Mouse (Mus musculus): ENCODE measurements around the gene Btn2a2. TPM values are rescaled to one million over a fixed set of nuclear protein-coding genes. Genes with fewer than 3 reads are reported as not detected.
A peak's percentile ranks its signal among the peaks of the same experiment; 100 is the strongest.

The Btn2a2 gene
- polyA plus RNA-seq, 1 experiment from 2014 or later = 0.07 TPM

- no peaks in the 10 kb centered on the region for H3K9me3 ChIP-seq (ENCODE audit: low read length)
- no peak within 1 kb of the TSS for H3K9ac ChIP-seq (replicated peaks; ENCODE audit: low read depth)
- H3K27ac ChIP-seq (ENCODE audit: low read length) = no peak within 1 kb of the TSS
- DNase-seq (ENCODE audit: low spot score) (no peak), ATAC-seq (no peak)
- WGBS = 2% methylated on average over 7 of the region's 7 CpGs
- peak within 1 kb of the TSS; percentile 44 for H3K4me3 ChIP-seq (ENCODE audit: low read depth, low read length)
- peaks cover 4% of the 10 kb centered on the region; the same call in 1 of the 2 replicates for H3K4me1 ChIP-seq (ENCODE audit: insufficient read depth, low read depth, low read length)
- H3K27me3 ChIP-seq (replicated peaks; ENCODE audit: insufficient read depth, low read length) = no peaks in the 10 kb centered on the region
- H3K4me2 ChIP-seq (replicated peaks; ENCODE audit: low read depth, low read length) = peak within 1 kb of the TSS; percentile 71
- TF ChIP-seq CTCF (IDR thresholded peaks at IDR 0.05) = no peak
- TF ChIP-seq EP300 (IDR thresholded peaks at IDR 0.05) = no peak
- no peaks in the 10 kb centered on the region for H3K36me3 ChIP-seq (ENCODE audit: insufficient read depth, low read length)
These were observed 23.0 kb downstream of the Btn2a2 start, which contains the start of gene Btn1a1 for GRCm38 (mm10) chr13:23465600-23466109. Btn1a1 (minus strand) TSS chr13:23465901.

DNA sequence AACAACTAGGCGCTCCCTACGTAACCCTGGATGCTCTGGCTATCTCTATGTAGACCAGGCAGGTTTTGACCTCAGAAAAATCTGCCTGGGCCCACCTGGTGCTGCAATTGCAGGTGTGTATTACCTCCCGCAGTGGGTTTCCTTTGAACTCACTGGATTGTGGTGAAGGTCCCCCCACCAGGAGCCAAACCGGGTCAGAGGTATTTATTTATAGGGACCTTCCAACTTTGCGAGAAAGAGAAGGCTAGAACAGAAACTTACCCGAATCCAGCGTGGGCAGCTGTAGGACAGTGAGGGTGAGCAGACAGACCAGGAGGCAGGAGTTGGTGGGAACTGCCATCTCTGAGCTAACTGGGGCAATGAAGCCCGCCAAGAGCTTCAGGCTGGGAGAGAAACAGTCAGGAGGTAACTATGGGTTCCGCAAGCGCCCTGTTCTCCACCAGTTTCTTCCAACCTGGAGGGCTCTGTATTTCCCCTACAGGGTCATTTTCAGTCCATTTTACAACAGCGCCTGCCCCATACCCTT is 23.8 kb downstream of the Btn2a2 start:
- Histone ChIP-seq H3K4me3 (ENCODE audit: low read depth, low read length) (peak overlapping the region; percentile 44), H3K9me3 (ENCODE audit: low read length) (no peaks in the 10 kb centered on the region), H3K4me2 (replicated peaks; ENCODE audit: low read depth, low read length) (peak overlapping the region; percentile 71), H3K36me3 (ENCODE audit: insufficient read depth, low read length) (no peaks in the 10 kb centered on the region), H3K9ac (replicated peaks; ENCODE audit: low read depth) (no peak overlapping the region), H3K27me3 (replicated peaks; ENCODE audit: insufficient read depth, low read length) (no peaks in the 10 kb centered on the region), H3K4me1 (ENCODE audit: insufficient read depth, low read depth, low read length) (peaks cover 4% of the 10 kb centered on the region; the same call in 1 of the 2 replicates), H3K27ac (ENCODE audit: low read length) (no peak overlapping the region)
- no peak for DNase-seq (ENCODE audit: low spot score)
- WGBS = 8% methylated on average over 11 of the region's 11 CpGs
- TF ChIP-seq CTCF (IDR thresholded peaks at IDR 0.05) = no peak
- no peak; the same call in 1 of the 2 replicates for ATAC-seq

DNA sequence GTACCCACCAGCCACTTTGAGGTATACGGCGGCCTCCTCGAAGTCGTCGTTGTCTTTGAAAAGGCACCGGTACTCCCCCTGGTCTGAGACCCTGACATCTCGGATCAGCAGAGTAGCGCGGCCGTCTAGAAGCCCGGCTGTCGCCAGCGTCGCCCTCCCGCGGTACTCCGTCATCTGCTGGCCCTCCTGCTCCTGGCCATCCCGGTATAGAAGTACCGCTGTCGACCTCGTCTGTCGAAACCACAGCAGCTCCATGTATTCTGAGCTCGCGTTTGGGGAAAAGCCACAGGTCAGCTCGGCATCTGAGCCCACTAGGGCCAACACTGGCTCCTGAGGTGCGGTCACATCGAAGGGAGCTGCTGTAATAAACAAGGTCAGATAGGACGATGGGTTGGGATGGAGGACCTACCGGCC is 24.4 kb downstream of the Btn2a2 start:
- no peak for TF ChIP-seq EP300 (IDR thresholded peaks at IDR 0.05)
- 0 out of 2 replicates have a peak, but pooled peaks have one; percentile 14 for TF ChIP-seq CTCF (IDR thresholded peaks at IDR 0.05)
- Histone ChIP-seq H3K9me3 (ENCODE audit: low read length) (no peaks in the 10 kb centered on the region), H3K27me3 (replicated peaks; ENCODE audit: insufficient read depth, low read length) (no peaks in the 10 kb centered on the region), H3K27ac (ENCODE audit: low read length) (no peak overlapping the region), H3K4me1 (ENCODE audit: insufficient read depth, low read depth, low read length) (peaks cover 4% of the 10 kb centered on the region; the same call in 1 of the 2 replicates), H3K4me2 (replicated peaks; ENCODE audit: low read depth, low read length) (peak overlapping the region; percentile 71), H3K36me3 (ENCODE audit: insufficient read depth, low read length) (no peaks in the 10 kb centered on the region), H3K4me3 (ENCODE audit: low read depth, low read length) (peak overlapping the region; percentile 44), H3K9ac (replicated peaks; ENCODE audit: low read depth) (no peak overlapping the region; the same call in 1 of the 2 replicates)
- ATAC-seq (peak; percentile 55; the same call in 1 of the 2 replicates), DNase-seq (ENCODE audit: low spot score) (peak; percentile 37)
- WGBS = 2% methylated on average over 28 of the region's 29 CpGs

DNA sequence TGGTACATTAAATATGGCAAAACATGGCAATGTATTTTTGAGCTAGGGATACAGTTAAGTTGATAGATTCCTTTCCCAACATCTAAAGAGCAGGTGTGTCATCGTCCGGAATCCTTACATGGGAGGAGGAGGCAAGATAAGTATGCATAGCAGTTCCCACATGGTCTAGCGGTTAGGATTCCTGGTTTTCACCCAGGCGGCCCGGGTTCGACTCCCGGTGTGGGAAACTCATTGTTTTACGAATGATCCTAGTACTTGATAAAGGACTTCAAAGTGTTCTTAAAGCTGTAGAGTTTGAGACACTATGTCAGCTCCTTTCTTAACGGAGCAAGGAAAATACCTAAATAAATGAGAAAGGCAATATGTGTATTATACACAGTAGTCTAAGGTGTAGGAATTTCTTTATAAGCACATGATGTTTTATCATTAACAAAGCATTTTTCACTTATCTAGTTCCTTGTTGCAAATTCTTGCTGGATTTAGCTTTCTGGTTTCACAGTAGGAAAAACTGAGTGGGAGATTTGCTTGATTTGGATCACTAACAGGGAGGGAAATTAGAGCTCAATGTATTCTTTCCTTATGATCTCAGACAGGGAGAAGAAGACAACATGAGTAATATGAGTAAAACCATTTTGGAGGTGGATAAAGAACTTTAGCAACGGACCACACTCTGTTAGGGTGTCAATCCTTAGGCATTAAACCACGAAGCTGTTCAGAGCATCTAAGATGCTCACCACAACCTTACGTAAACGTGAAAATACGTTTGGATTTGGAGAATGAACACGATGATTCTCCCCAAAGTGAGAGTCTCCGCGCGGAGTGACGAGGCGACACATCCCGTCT is 25.1 kb downstream of the Btn2a2 start:
- Histone ChIP-seq H3K36me3 (ENCODE audit: insufficient read depth, low read length) (no peaks in the 10 kb centered on the region), H3K9me3 (ENCODE audit: low read length) (no peaks in the 10 kb centered on the region), H3K27ac (ENCODE audit: low read length) (no peak overlapping the region), H3K4me3 (ENCODE audit: low read depth, low read length) (peak overlapping the region; percentile 44), H3K4me2 (replicated peaks; ENCODE audit: low read depth, low read length) (peak overlapping the region; percentile 71), H3K4me1 (ENCODE audit: insufficient read depth, low read depth, low read length) (peaks cover 4% of the 10 kb centered on the region; the same call in 1 of the 2 replicates), H3K27me3 (replicated peaks; ENCODE audit: insufficient read depth, low read length) (no peaks in the 10 kb centered on the region), H3K9ac (replicated peaks; ENCODE audit: low read depth) (no peak overlapping the region; the same call in 1 of the 2 replicates)
- under 1% methylated on average over 21 of the region's 21 CpGs for WGBS
- TF ChIP-seq CTCF (IDR thresholded peaks at IDR 0.05) (no peak), EP300 (IDR thresholded peaks at IDR 0.05) (no peak)
- DNase-seq (ENCODE audit: low spot score) (peak; percentile 50), ATAC-seq (peak; percentile 56)

- Histone ChIP-seq H3K9me3 (ENCODE audit: low read length) (no peaks in the 10 kb centered on the region), H3K4me3 (ENCODE audit: low read depth, low read length) (no peak overlapping the region), H3K9ac (replicated peaks; ENCODE audit: low read depth) (no peak overlapping the region), H3K27me3 (replicated peaks; ENCODE audit: insufficient read depth, low read length) (no peaks in the 10 kb centered on the region), H3K36me3 (ENCODE audit: insufficient read depth, low read length) (no peaks in the 10 kb centered on the region), H3K4me1 (ENCODE audit: insufficient read depth, low read depth, low read length) (peaks cover 4% of the 10 kb centered on the region; the same call in 1 of the 2 replicates), H3K4me2 (replicated peaks; ENCODE audit: low read depth, low read length) (no peak overlapping the region), H3K27ac (ENCODE audit: low read length) (no peak overlapping the region)
- TF ChIP-seq CTCF (IDR thresholded peaks at IDR 0.05) = no peak
- TF ChIP-seq EP300 (IDR thresholded peaks at IDR 0.05) = no peak
- ATAC-seq = no peak
- no peak for DNase-seq (ENCODE audit: low spot score)
These were observed 26.0 kb downstream of the Btn2a2 start for GRCm38 (mm10) chr13:23462669-23463068.

DNA sequence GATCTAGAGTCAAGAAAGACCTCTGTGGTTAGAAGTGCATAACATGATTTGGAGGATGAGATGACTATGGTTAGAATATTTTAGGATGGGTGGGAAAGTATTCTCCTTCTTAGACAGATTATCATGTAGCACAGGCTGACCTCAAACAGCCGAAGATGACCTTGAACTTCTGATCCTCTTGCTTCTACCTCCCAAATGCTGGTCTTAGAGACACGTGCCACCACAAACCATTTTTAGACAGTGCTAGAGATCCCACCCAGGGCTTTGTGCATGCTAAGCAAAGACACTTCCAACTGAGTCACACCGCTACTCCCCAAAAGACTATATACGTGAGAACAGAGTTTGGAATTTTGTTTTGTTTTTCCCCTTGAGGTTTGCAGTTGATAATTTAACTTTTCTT is 26.6 kb downstream of the Btn2a2 start:
- Histone ChIP-seq H3K4me1 (ENCODE audit: insufficient read depth, low read depth, low read length) (peaks cover 4% of the 10 kb centered on the region; the same call in 1 of the 2 replicates), H3K27me3 (replicated peaks; ENCODE audit: insufficient read depth, low read length) (no peaks in the 10 kb centered on the region), H3K9ac (replicated peaks; ENCODE audit: low read depth) (no peak overlapping the region), H3K4me2 (replicated peaks; ENCODE audit: low read depth, low read length) (no peak overlapping the region), H3K27ac (ENCODE audit: low read length) (no peak overlapping the region), H3K9me3 (ENCODE audit: low read length) (no peaks in the 10 kb centered on the region), H3K4me3 (ENCODE audit: low read depth, low read length) (no peak overlapping the region), H3K36me3 (ENCODE audit: insufficient read depth, low read length) (no peaks in the 10 kb centered on the region)
- WGBS = 90% methylated on average over 4 of the region's 4 CpGs
- DNase-seq (ENCODE audit: low spot score) = no peak
- no peak for TF ChIP-seq CTCF (IDR thresholded peaks at IDR 0.05)
- no peak for TF ChIP-seq EP300 (IDR thresholded peaks at IDR 0.05)
- ATAC-seq = no peak
